Mouse (Mus musculus): ENCODE measurements at regions not wholly inside any gene's neighbourhood (a gene's known extent, or its start where the extent isn't known, plus 50 kb on each side); places are given as distances from the start of the nearest gene placed in this dataset.

GRCm38 (mm10) chr7:73165521-73165920, 209.8 kb upstream of the Rgma start:
- Histone ChIP-seq H3K27me3 (peaks cover 5% of the 10 kb centered on the region; the same call in 1 of the 2 replicates), H3K36me3 (no peaks in the 10 kb centered on the region), H3K27ac (replicated peaks) (no peak overlapping the region), H3K9me3 (no peaks in the 10 kb centered on the region), H3K4me1 (peaks cover 3% of the 10 kb centered on the region; the same call in 1 of the 2 replicates), H3K4me3 (no peak overlapping the region), H3K4me2 (replicated peaks) (no peak overlapping the region), H3K9ac (replicated peaks) (no peak overlapping the region)
- WGBS, result 85% methylated on average over 8 of the region's 8 CpGs
- no peak for ATAC-seq (ENCODE audit: low FRiP score, low read depth)

GRCm38 (mm10) chr7:73169416-73169815, 205.9 kb upstream of the Rgma start:
- ATAC-seq (ENCODE audit: low FRiP score, low read depth), result no peak
- 91% methylated on average over 8 of the region's 8 CpGs for WGBS
- Histone ChIP-seq H3K9ac (replicated peaks) (no peak overlapping the region), H3K9me3 (0 out of 2 replicates have a peak, but pooled peaks cover 3% of the 10 kb centered on the region), H3K4me2 (replicated peaks) (no peak overlapping the region), H3K36me3 (no peaks in the 10 kb centered on the region), H3K27me3 (no peaks in the 10 kb centered on the region), H3K4me1 (no peaks in the 10 kb centered on the region), H3K4me3 (no peak overlapping the region), H3K27ac (replicated peaks) (no peak overlapping the region)

GRCm38 (mm10) chr7:73172615-73173014, 202.7 kb upstream of the Rgma start:
- Histone ChIP-seq H3K4me1 (no peaks in the 10 kb centered on the region), H3K27me3 (no peaks in the 10 kb centered on the region), H3K9me3 (0 out of 2 replicates have a peak, but pooled peaks cover 3% of the 10 kb centered on the region), H3K4me2 (replicated peaks) (no peak overlapping the region), H3K27ac (replicated peaks) (no peak overlapping the region), H3K9ac (replicated peaks) (no peak overlapping the region), H3K36me3 (no peaks in the 10 kb centered on the region), H3K4me3 (no peak overlapping the region)
- WGBS, result 90% methylated on average over 4 of the region's 4 CpGs
- no peak for ATAC-seq (ENCODE audit: low FRiP score, low read depth)

GRCm38 (mm10) chr7:73183761-73184160, 191.5 kb upstream of the Rgma start:
- no peak for ATAC-seq (ENCODE audit: low FRiP score, low read depth)
- peaks cover 5% of the 10 kb centered on the region; the same call in 1 of the 2 replicates for H3K9me3 ChIP-seq
- H3K27ac ChIP-seq (replicated peaks), result peak overlapping the region; percentile 94
- H3K36me3 ChIP-seq, result no peaks in the 10 kb centered on the region
- no peak overlapping the region for H3K4me2 ChIP-seq (replicated peaks)
- 43% methylated on average over 8 of the region's 8 CpGs for WGBS
- H3K27me3 ChIP-seq, result no peaks in the 10 kb centered on the region
- peaks cover 37% of the 10 kb centered on the region for H3K4me1 ChIP-seq
- no peak overlapping the region for H3K9ac ChIP-seq (replicated peaks)
- no peak overlapping the region for H3K4me3 ChIP-seq

- H3K27me3 ChIP-seq, result no peaks in the 10 kb centered on the region
- WGBS, result 45% methylated on average over 14 of the region's 14 CpGs
- ATAC-seq (ENCODE audit: low FRiP score, low read depth), result peak; percentile 39; the same call in 1 of the 2 replicates
- peak overlapping the region; percentile 26 for H3K4me2 ChIP-seq (replicated peaks)
- H3K36me3 ChIP-seq, result no peaks in the 10 kb centered on the region
- H3K27ac ChIP-seq (replicated peaks), result peak overlapping the region; percentile 94
- H3K9me3 ChIP-seq, result peaks cover 5% of the 10 kb centered on the region; the same call in 1 of the 2 replicates
- no peak overlapping the region for H3K9ac ChIP-seq (replicated peaks)
- H3K4me3 ChIP-seq, result no peak overlapping the region
- H3K4me1 ChIP-seq, result peaks cover 41% of the 10 kb centered on the region
Measured at GRCm38 (mm10) chr7:73184208-73185070, 190.9 kb upstream of the Rgma start.

GRCm38 (mm10) chr7:73185071-73185531, 190.2 kb upstream of the Rgma start:
- ATAC-seq (ENCODE audit: low FRiP score, low read depth), result peak; percentile 93
- Histone ChIP-seq H3K36me3 (no peaks in the 10 kb centered on the region), H3K4me2 (replicated peaks) (no peak overlapping the region), H3K27ac (replicated peaks) (peak overlapping the region; percentile 94), H3K9ac (replicated peaks) (no peak overlapping the region), H3K9me3 (peaks cover 5% of the 10 kb centered on the region; the same call in 1 of the 2 replicates), H3K27me3 (no peaks in the 10 kb centered on the region), H3K4me1 (peaks cover 41% of the 10 kb centered on the region), H3K4me3 (no peak overlapping the region)
- WGBS, result 9% methylated on average over 10 of the region's 10 CpGs

GRCm38 (mm10) chr7:73185591-73185990, 189.7 kb upstream of the Rgma start:
- H3K4me3 ChIP-seq, result peak overlapping the region; percentile 14
- H3K27ac ChIP-seq (replicated peaks), result peak overlapping the region; percentile 94
- peak overlapping the region; percentile 39 for H3K4me2 ChIP-seq (replicated peaks)
- whole genome bisulfite sequencing, result 57% methylated on average over 5 of the region's 5 CpGs
- H3K36me3 ChIP-seq, result no peaks in the 10 kb centered on the region
- H3K9ac ChIP-seq (replicated peaks), result no peak overlapping the region
- H3K27me3 ChIP-seq, result 0 out of 2 replicates have a peak, but pooled peaks cover 2% of the 10 kb centered on the region
- H3K4me1 ChIP-seq, result peaks cover 44% of the 10 kb centered on the region
- peaks cover 5% of the 10 kb centered on the region; the same call in 1 of the 2 replicates for H3K9me3 ChIP-seq
- ATAC-seq (ENCODE audit: low FRiP score, low read depth), result peak; percentile 5; the same call in 1 of the 2 replicates

- peak overlapping the region; percentile 94 for H3K27ac ChIP-seq (replicated peaks)
- H3K9me3 ChIP-seq, result peaks cover 5% of the 10 kb centered on the region; the same call in 1 of the 2 replicates
- 0 out of 2 replicates have a peak, but pooled peaks cover 3% of the 10 kb centered on the region for H3K27me3 ChIP-seq
- no peaks in the 10 kb centered on the region for H3K36me3 ChIP-seq
- H3K4me1 ChIP-seq, result peaks cover 53% of the 10 kb centered on the region
- WGBS, result 56% methylated on average over 3 of the region's 3 CpGs
- 0 out of 2 replicates have a peak overlapping the region, but pooled peaks have one; percentile 3 for H3K4me3 ChIP-seq
- H3K4me2 ChIP-seq (replicated peaks), result peak overlapping the region; percentile 39
- no peak overlapping the region for H3K9ac ChIP-seq (replicated peaks)
- no peak for ATAC-seq (ENCODE audit: low FRiP score, low read depth)
Measured at GRCm38 (mm10) chr7:73186501-73186900, 188.8 kb upstream of the Rgma start.

- H3K36me3 ChIP-seq, result no peaks in the 10 kb centered on the region
- H3K27me3 ChIP-seq, result 0 out of 2 replicates have a peak, but pooled peaks cover 3% of the 10 kb centered on the region
- WGBS, result 12% methylated on average over 12 of the region's 12 CpGs
- no peak overlapping the region for H3K4me3 ChIP-seq
- H3K4me1 ChIP-seq, result peaks cover 49% of the 10 kb centered on the region
- H3K9ac ChIP-seq (replicated peaks), result no peak overlapping the region
- peak overlapping the region; percentile 23; the same call in 1 of the 2 replicates for H3K4me2 ChIP-seq (replicated peaks)
- H3K27ac ChIP-seq (replicated peaks), result peak overlapping the region; percentile 91
- H3K9me3 ChIP-seq, result no peaks in the 10 kb centered on the region
- peak; percentile 93 for ATAC-seq (ENCODE audit: low FRiP score, low read depth)
Measured at GRCm38 (mm10) chr7:73191388-73192278, 183.7 kb upstream of the Rgma start.

GRCm38 (mm10) chr7:73192839-73193238, 182.5 kb upstream of the Rgma start:
- Histone ChIP-seq H3K36me3 (no peaks in the 10 kb centered on the region), H3K4me3 (no peak overlapping the region), H3K9ac (replicated peaks) (no peak overlapping the region), H3K27ac (replicated peaks) (peak overlapping the region; percentile 91), H3K9me3 (no peaks in the 10 kb centered on the region), H3K4me1 (peaks cover 50% of the 10 kb centered on the region), H3K4me2 (replicated peaks) (no peak overlapping the region), H3K27me3 (0 out of 2 replicates have a peak, but pooled peaks cover 3% of the 10 kb centered on the region)
- 44% methylated on average over 7 of the region's 7 CpGs for WGBS
- ATAC-seq (ENCODE audit: low FRiP score, low read depth), result no peak

- ATAC-seq (ENCODE audit: low FRiP score, low read depth), result no peak
Measured at GRCm38 (mm10) chr7:73195306-73195705, 180.0 kb upstream of the Rgma start.

More at GRCm38 (mm10) chr7:73195306-73195705, 180.0 kb upstream of the Rgma start:
- peak overlapping the region; percentile 15; the same call in 1 of the 2 replicates for H3K27ac ChIP-seq (replicated peaks)
- 0 out of 2 replicates have a peak, but pooled peaks cover 3% of the 10 kb centered on the region for H3K27me3 ChIP-seq
- H3K9ac ChIP-seq (replicated peaks), result no peak overlapping the region
- H3K9me3 ChIP-seq, result no peaks in the 10 kb centered on the region
- 64% methylated on average over 4 of the region's 4 CpGs for WGBS
- H3K4me2 ChIP-seq (replicated peaks), result no peak overlapping the region
- no peak overlapping the region for H3K4me3 ChIP-seq
- H3K36me3 ChIP-seq, result no peaks in the 10 kb centered on the region
- peaks cover 44% of the 10 kb centered on the region for H3K4me1 ChIP-seq
